Mouse (Mus musculus) left cerebral cortex, postnatal 25 days (tissue): Measurements from ENCODE around the gene Unc80. TPM values are rescaled to one million over a fixed set of nuclear protein-coding genes. Genes with fewer than 3 reads are reported as not detected.

ENCODE experiments used
- DNase-seq, 2 experiments: peaks; one replicate each; pipeline ENCODE4 v3.0.0; 2022; ENCODE audit warnings: low spot score in 2 of 2, mixed read lengths in 1 of 2
- intact Hi-C: fragments of 180-260 bp; cut with DNase I; formaldehyde crosslinking; loops from one replicate; pipeline ENCODE4 v1.15.1; 2025
- total RNA-seq, 2 experiments: library from RNA; stranded (reverse); gene quantifications; 2 replicates each; pipeline ENCODE4 v1.2.3; 2021

Gene Unc80
- total RNA-seq, 2 experiments from 2014 or later, result 214 to 226 TPM

- DNase-seq, result no peak
- intact Hi-C loops, result loop anchor here (5.0 kb wide), 1 partner anchor 117 kb away; the partner anchor contains the start of gene Kansl1l
These were observed 232.1 kb downstream of the Unc80 start for GRCm38 (mm10) chr1:66700149-66700692.

DNA sequence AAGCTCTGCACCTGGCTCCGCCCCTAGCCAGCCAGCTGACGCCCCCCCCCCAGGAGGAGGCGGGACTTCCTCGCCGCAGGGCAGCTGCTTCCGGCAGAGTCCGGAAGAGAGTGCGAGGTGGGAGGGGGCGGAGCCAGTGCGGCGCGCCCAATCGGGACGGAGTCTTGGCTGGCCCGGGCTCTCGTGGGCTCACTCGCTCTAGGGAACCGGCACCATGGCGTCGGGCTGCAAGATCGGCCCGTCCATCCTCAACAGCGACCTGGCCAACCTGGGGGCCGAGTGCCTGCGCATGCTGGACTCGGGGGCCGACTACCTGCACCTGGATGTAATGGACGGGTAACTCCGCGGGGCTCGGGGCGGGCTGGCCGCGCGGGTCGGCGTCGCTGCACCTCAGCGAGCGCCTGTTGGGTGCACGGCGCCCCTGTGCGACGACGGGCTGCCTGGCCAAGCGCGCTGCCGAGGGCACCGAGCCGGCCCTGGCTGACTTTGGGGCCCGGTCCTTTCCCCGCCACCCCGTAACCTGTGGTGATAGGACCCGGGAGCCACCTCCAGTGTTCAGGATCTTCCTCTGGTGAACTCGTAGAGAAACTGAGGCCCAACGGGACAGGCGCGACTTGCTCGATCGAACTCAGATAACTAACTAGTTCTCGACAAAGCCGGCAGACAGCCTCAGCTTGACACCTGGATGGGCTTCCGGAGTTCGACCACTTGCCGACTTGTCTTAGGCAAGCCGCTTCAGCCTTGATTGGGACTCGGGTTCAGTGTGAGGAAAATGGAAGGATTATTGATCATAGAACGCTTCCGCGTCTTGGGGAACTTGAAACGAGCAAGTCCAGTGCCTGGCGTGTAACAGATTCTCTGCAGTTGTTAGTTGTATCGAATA, 232.8 kb downstream of the Unc80 start, which contains the start of gene Rpe:
TSS of gene Rpe (plus strand) at position 139 of the 883 bp plus-strand sequence.
- intact Hi-C loops, result loop anchor here (5.0 kb wide), 1 partner anchor 116 kb away; the partner anchor contains the start of gene Kansl1l

DNA sequence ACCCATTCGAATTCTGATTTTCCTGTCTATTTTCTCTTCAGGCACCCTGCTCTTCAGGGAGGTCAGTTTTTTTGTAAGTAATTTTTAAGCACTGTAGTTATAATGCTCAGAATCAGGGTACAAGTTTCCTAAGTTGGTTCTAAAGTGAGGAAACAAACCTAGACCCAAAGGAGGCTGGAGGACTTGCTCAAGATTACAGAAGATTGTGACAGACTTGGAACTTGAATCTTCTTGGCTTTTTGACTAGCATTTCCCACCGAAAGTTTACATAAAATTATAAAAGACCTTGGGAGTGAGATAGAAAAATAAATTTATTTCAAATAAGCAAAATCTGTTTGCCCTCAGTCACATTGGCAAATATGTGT, 233.4 kb downstream of the Unc80 start:
- DNase-seq, result no peak
- intact Hi-C loops, result loop anchor here (5.0 kb wide), 1 partner anchor 116 kb away; the partner anchor contains the start of gene Kansl1l

More for the DNA sequence above, 232.8 kb downstream of the Unc80 start, which contains the start of gene Rpe:
- DNase-seq, result peak; percentile 90 to 94

GRCm38 (mm10) chr1:66702623-66703345, 234.6 kb downstream of the Unc80 start:
- intact Hi-C loops, result loop anchor here (5.0 kb wide), 1 partner anchor 115 kb away; the partner anchor contains the start of gene Kansl1l
- DNase-seq, result no peak

DNA sequence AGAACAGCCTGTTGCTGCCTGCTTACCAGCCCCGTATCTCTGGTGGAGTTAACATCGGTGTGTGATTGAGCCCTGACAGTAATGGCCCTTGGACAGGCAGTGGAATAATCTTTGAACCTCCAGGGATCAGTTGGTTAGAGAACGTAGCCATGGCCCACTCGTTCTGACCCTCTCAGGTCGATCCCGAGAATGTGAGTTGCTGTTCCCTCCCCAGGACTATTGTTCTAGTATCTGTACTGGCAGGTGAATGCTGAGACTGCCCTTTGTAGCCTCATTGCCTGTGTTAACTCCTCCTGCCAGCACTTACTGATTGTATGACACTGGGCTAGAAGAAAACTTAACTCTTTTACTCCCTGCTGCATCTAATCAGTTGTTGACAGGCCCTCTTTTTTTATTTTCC, 236.4 kb downstream of the Unc80 start:
- DNase-seq, result no peak
- intact Hi-C loops, result loop anchor here (5.0 kb wide), 1 partner anchor 113 kb away; the partner anchor contains the start of gene Kansl1l

DNA sequence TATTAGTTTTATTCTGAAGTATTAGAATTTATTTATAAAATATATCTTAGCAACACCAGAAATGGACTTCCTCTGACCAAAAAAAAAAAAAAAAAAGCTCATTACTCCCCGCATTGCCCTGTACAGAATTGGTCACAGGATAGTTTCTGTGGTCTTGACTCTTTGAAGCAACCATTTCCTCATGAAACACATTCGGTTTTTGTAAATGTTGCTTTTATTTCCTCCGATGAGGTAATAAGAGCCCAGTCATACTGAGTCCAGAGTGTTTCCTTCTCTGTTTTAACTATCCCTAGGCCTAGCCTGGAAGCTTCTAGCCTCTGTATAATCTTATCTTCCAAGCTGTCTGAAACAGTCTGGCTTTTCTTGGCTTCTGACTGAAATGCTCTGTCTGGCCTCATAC, 244.7 kb downstream of the Unc80 start:
- no peak for DNase-seq
- intact Hi-C loops, result no loop called here

DNA sequence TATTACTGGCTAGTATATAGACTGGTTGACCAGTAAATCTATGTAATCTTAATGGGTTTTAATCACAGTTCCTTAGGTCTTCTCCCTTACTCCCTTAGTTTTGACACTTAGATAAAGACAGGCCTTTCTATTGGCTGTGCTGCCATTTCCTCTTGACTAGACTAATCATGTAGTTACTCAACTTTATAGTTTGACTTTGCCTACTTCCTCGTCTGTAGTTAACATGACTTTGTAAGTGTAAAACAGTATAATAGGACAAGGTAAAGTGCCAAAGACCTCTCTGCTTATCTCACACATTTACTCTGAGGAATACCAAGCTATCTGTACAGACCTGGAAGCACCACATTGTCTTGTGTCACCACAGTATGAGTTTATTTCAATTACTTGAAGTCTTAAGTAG, 262.4 kb downstream of the Unc80 start:
- intact Hi-C loops, result no loop called here
- no peak for DNase-seq

Other genes with a start within 250 kb of the Unc80 start
- 10 to 100 TPM; 32.7 to 34.8 TPM for gene Rpe, start 232.5 kb downstream of the Unc80 start, total RNA-seq